Mouse (Mus musculus) liver, postnatal 0 days (tissue): ENCODE measurements around the gene Cnnm1.

Experiments
- CTCF ChIP-seq: sonication (generic); IDR thresholded peaks from 2 replicates; pipeline ENCODE4 v1.5.1; 2016; ENCODE audit warnings: antibody characterized with exemption, low read depth
- EP300 ChIP-seq: IDR thresholded peaks from 2 replicates; pipeline ENCODE4 v1.6.1; 2016; ENCODE audit warnings: antibody characterized with exemption, low read depth, mild to moderate bottlenecking

DNA sequence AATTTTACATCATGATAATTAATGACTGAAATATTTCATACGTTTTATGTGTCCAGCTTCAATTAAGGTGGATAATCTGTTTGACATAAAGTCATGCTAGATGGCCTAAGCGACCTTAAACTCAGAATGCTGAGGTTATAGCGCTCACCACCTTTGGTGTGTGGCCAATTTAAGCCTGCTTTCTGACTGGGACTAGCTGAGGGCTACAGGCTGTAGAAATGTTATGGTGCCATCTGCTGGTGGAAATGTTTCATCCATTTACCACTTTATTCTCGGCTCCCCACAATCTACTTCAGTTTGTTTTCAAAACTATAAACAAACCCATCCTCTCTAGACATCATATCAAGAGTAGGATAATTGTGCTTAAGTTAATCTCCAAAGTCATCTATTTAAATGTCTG is 43.9 kb upstream of the Cnnm1 start:
- peak; percentile 76 for TF ChIP-seq CTCF
- no peak for TF ChIP-seq EP300
